Mouse (Mus musculus): ENCODE results near the gene Sh3bp1. TPM values are rescaled to one million over a fixed set of nuclear protein-coding genes. Genes with fewer than 3 reads are reported as not detected.

The Sh3bp1 gene
- polyA plus RNA-seq, 1 experiment from 2014 or later: 2.9 TPM

- 21% methylated on average over 15 of the region's 15 CpGs for WGBS
- DNase-seq: no peak
- H3K4me1 ChIP-seq (ENCODE audit: control insufficient read depth, insufficient read depth, low read length): peaks cover 13% of the 10 kb centered on the region
- H3K4me2 ChIP-seq (ENCODE audit: low read length): peak overlapping the region; percentile 59
- H3K9ac ChIP-seq (replicated peaks; ENCODE audit: low read length): peak overlapping the region; percentile 29; the same call in 1 of the 2 replicates
- no peak for ATAC-seq (ENCODE audit: low FRiP score, low TSS enrichment)
- H3K27me3 ChIP-seq (ENCODE audit: control insufficient read depth, insufficient read depth, low read length): peaks cover 4% of the 10 kb centered on the region; the same call in 1 of the 2 replicates
- no peaks in the 10 kb centered on the region for H3K36me3 ChIP-seq (ENCODE audit: control insufficient read depth, insufficient read depth, low read length)
- H3K4me3 ChIP-seq (replicated peaks; ENCODE audit: low read depth, low read length): no peak overlapping the region
- H3K27ac ChIP-seq (replicated peaks; ENCODE audit: low read depth, low read length): no peak overlapping the region
- H3K9me3 ChIP-seq (ENCODE audit: control insufficient read depth, low read length): no peaks in the 10 kb centered on the region
Observed at GRCm38 (mm10) chr15:78927021-78927787, 27.6 kb downstream of the Sh3bp1 start.

GRCm38 (mm10) chr15:78927788-78928457 lies 28.4 kb downstream of the Sh3bp1 start:
- DNase-seq (peak; percentile 57), ATAC-seq (ENCODE audit: low FRiP score, low TSS enrichment) (peak; percentile 25; the same call in 1 of the 2 replicates)
- H3K27me3 ChIP-seq (ENCODE audit: control insufficient read depth, insufficient read depth, low read length): peaks cover 4% of the 10 kb centered on the region; the same call in 1 of the 2 replicates
- peak overlapping the region; percentile 29; the same call in 1 of the 2 replicates for H3K9ac ChIP-seq (replicated peaks; ENCODE audit: low read length)
- peaks cover 13% of the 10 kb centered on the region for H3K4me1 ChIP-seq (ENCODE audit: control insufficient read depth, insufficient read depth, low read length)
- under 1% methylated on average over 34 of the region's 35 CpGs for WGBS
- H3K4me2 ChIP-seq (ENCODE audit: low read length): peak overlapping the region; percentile 59
- no peak overlapping the region for H3K27ac ChIP-seq (replicated peaks; ENCODE audit: low read depth, low read length)
- peak overlapping the region; percentile 24 for H3K4me3 ChIP-seq (replicated peaks; ENCODE audit: low read depth, low read length)
- H3K9me3 ChIP-seq (ENCODE audit: control insufficient read depth, low read length): no peaks in the 10 kb centered on the region
- H3K36me3 ChIP-seq (ENCODE audit: control insufficient read depth, insufficient read depth, low read length): no peaks in the 10 kb centered on the region

- H3K4me2 ChIP-seq (ENCODE audit: low read length): peak overlapping the region; percentile 59
- no peaks in the 10 kb centered on the region for H3K9me3 ChIP-seq (ENCODE audit: control insufficient read depth, low read length)
- no peak overlapping the region for H3K27ac ChIP-seq (replicated peaks; ENCODE audit: low read depth, low read length)
- WGBS: 55% methylated on average over 8 of the region's 8 CpGs
- DNase-seq: no peak
- ATAC-seq (ENCODE audit: low FRiP score, low TSS enrichment): no peak
- peaks cover 4% of the 10 kb centered on the region; the same call in 1 of the 2 replicates for H3K27me3 ChIP-seq (ENCODE audit: control insufficient read depth, insufficient read depth, low read length)
- peaks cover 13% of the 10 kb centered on the region for H3K4me1 ChIP-seq (ENCODE audit: control insufficient read depth, insufficient read depth, low read length)
- H3K4me3 ChIP-seq (replicated peaks; ENCODE audit: low read depth, low read length): no peak overlapping the region
- no peak overlapping the region; the same call in 1 of the 2 replicates for H3K9ac ChIP-seq (replicated peaks; ENCODE audit: low read length)
- H3K36me3 ChIP-seq (ENCODE audit: control insufficient read depth, insufficient read depth, low read length): no peaks in the 10 kb centered on the region
Observed at GRCm38 (mm10) chr15:78928539-78928938, 29.0 kb downstream of the Sh3bp1 start.

- no peak overlapping the region for H3K4me3 ChIP-seq (replicated peaks; ENCODE audit: low read depth, low read length)
- peaks cover 4% of the 10 kb centered on the region; the same call in 1 of the 2 replicates for H3K27me3 ChIP-seq (ENCODE audit: control insufficient read depth, insufficient read depth, low read length)
- WGBS: 93% methylated on average over 6 of the region's 6 CpGs
- DNase-seq: no peak
- H3K27ac ChIP-seq (replicated peaks; ENCODE audit: low read depth, low read length): no peak overlapping the region
- no peaks in the 10 kb centered on the region for H3K9me3 ChIP-seq (ENCODE audit: control insufficient read depth, low read length)
- H3K4me1 ChIP-seq (ENCODE audit: control insufficient read depth, insufficient read depth, low read length): peaks cover 13% of the 10 kb centered on the region
- H3K9ac ChIP-seq (replicated peaks; ENCODE audit: low read length): no peak overlapping the region
- no peak for ATAC-seq (ENCODE audit: low FRiP score, low TSS enrichment)
- H3K4me2 ChIP-seq (ENCODE audit: low read length): no peak overlapping the region
- no peaks in the 10 kb centered on the region for H3K36me3 ChIP-seq (ENCODE audit: control insufficient read depth, insufficient read depth, low read length)
Observed at GRCm38 (mm10) chr15:78930192-78930706, 30.7 kb downstream of the Sh3bp1 start.

- 91% methylated on average over 7 of the region's 7 CpGs for WGBS
Observed at GRCm38 (mm10) chr15:78930801-78931426, 31.3 kb downstream of the Sh3bp1 start.

GRCm38 (mm10) chr15:78931577-78931976 lies 32.0 kb downstream of the Sh3bp1 start:
- Histone ChIP-seq H3K9ac (replicated peaks; ENCODE audit: low read length) (no peak overlapping the region), H3K9me3 (ENCODE audit: control insufficient read depth, low read length) (no peaks in the 10 kb centered on the region), H3K36me3 (ENCODE audit: control insufficient read depth, insufficient read depth, low read length) (no peaks in the 10 kb centered on the region), H3K4me3 (replicated peaks; ENCODE audit: low read depth, low read length) (no peak overlapping the region), H3K4me2 (ENCODE audit: low read length) (no peak overlapping the region), H3K27me3 (ENCODE audit: control insufficient read depth, insufficient read depth, low read length) (peaks cover 4% of the 10 kb centered on the region; the same call in 1 of the 2 replicates), H3K27ac (replicated peaks; ENCODE audit: low read depth, low read length) (no peak overlapping the region), H3K4me1 (ENCODE audit: control insufficient read depth, insufficient read depth, low read length) (peaks cover 15% of the 10 kb centered on the region)
- 23% methylated on average over 3 of the region's 3 CpGs for WGBS
- ATAC-seq (ENCODE audit: low FRiP score, low TSS enrichment) (no peak), DNase-seq (no peak)

More at GRCm38 (mm10) chr15:78930801-78931426, 31.3 kb downstream of the Sh3bp1 start:
- H3K4me1 ChIP-seq (ENCODE audit: control insufficient read depth, insufficient read depth, low read length): peaks cover 16% of the 10 kb centered on the region
- peaks cover 4% of the 10 kb centered on the region; the same call in 1 of the 2 replicates for H3K27me3 ChIP-seq (ENCODE audit: control insufficient read depth, insufficient read depth, low read length)
- DNase-seq: no peak
- ATAC-seq (ENCODE audit: low FRiP score, low TSS enrichment): no peak
- H3K9ac ChIP-seq (replicated peaks; ENCODE audit: low read length): no peak overlapping the region
- no peaks in the 10 kb centered on the region for H3K36me3 ChIP-seq (ENCODE audit: control insufficient read depth, insufficient read depth, low read length)
- H3K9me3 ChIP-seq (ENCODE audit: control insufficient read depth, low read length): no peaks in the 10 kb centered on the region
- H3K4me3 ChIP-seq (replicated peaks; ENCODE audit: low read depth, low read length): no peak overlapping the region
- no peak overlapping the region for H3K4me2 ChIP-seq (ENCODE audit: low read length)
- no peak overlapping the region for H3K27ac ChIP-seq (replicated peaks; ENCODE audit: low read depth, low read length)

- peak within 1 kb of the TSS; percentile 75 for H3K27ac ChIP-seq (replicated peaks; ENCODE audit: low read depth, low read length)
- H3K9ac ChIP-seq (replicated peaks; ENCODE audit: low read length): peak within 1 kb of the TSS; percentile 80
- H3K4me3 ChIP-seq (replicated peaks; ENCODE audit: low read depth, low read length): peak within 1 kb of the TSS; percentile 66
- H3K27me3 ChIP-seq (ENCODE audit: control insufficient read depth, insufficient read depth, low read length): no peaks in the 10 kb centered on the region
- no peaks in the 10 kb centered on the region for H3K9me3 ChIP-seq (ENCODE audit: control insufficient read depth, low read length)
- H3K4me2 ChIP-seq (ENCODE audit: low read length): peak within 1 kb of the TSS; percentile 68
- ATAC-seq (ENCODE audit: low FRiP score, low TSS enrichment): peak; percentile 91
- H3K36me3 ChIP-seq (ENCODE audit: control insufficient read depth, insufficient read depth, low read length): peaks cover 31% of the 10 kb centered on the region
- H3K4me1 ChIP-seq (ENCODE audit: control insufficient read depth, insufficient read depth, low read length): peaks cover 11% of the 10 kb centered on the region
- under 1% methylated on average over 42 of the region's 42 CpGs for WGBS
- DNase-seq: peak; percentile 96
Observed at GRCm38 (mm10) chr15:78934784-78935320, 35.3 kb downstream of the Sh3bp1 start, which contains the start of gene Nol12. Gene Nol12 (plus strand): TSS chr15:78934933.

- no peak overlapping the region for H3K27ac ChIP-seq (replicated peaks; ENCODE audit: low read depth, low read length)
- no peak overlapping the region for H3K4me2 ChIP-seq (ENCODE audit: low read length)
- no peaks in the 10 kb centered on the region for H3K9me3 ChIP-seq (ENCODE audit: control insufficient read depth, low read length)
- H3K4me1 ChIP-seq (ENCODE audit: control insufficient read depth, insufficient read depth, low read length): peaks cover 11% of the 10 kb centered on the region
- H3K27me3 ChIP-seq (ENCODE audit: control insufficient read depth, insufficient read depth, low read length): no peaks in the 10 kb centered on the region
- H3K4me3 ChIP-seq (replicated peaks; ENCODE audit: low read depth, low read length): no peak overlapping the region
- H3K36me3 ChIP-seq (ENCODE audit: control insufficient read depth, insufficient read depth, low read length): peaks cover 47% of the 10 kb centered on the region
- 95% methylated on average over 12 of the region's 12 CpGs for WGBS
- no peak for DNase-seq
- H3K9ac ChIP-seq (replicated peaks; ENCODE audit: low read length): no peak overlapping the region
- ATAC-seq (ENCODE audit: low FRiP score, low TSS enrichment): no peak
Observed at GRCm38 (mm10) chr15:78936403-78936802, 36.8 kb downstream of the Sh3bp1 start.

Measured in midbrain, embryonic 14.5 days (tissue).